Mouse (Mus musculus): ENCODE measurements around the gene Dgkg. TPM values are rescaled to one million over a fixed set of nuclear protein-coding genes. Genes with fewer than 3 reads are reported as not detected.
A peak's percentile ranks its signal among the peaks of the same experiment; 100 is the strongest.

The Dgkg gene
- total RNA-seq, 2 experiments from 2014 or later = 0.82 to 0.88 TPM

DNA sequence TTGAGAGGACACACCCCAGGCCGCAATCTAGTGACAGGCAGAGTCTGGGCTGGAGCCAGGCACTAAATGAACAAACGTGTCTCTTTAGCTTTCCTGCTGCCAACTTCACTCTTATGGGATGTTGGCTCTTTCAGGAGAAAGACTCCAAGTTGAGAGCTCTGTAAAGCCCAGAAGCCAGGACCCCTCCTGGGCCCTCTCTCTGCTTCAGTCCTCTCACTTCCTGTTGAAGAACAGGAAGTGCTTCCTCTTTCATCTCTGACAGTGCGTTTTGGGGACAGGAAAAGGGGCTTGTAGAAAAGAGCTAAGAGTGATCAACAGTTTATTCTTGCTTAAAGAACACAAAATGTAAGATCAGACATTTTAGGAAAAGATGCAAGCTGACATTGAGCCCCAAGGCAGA is 159.0 kb downstream of the Dgkg start:
- DNase-seq = no peak

DNA sequence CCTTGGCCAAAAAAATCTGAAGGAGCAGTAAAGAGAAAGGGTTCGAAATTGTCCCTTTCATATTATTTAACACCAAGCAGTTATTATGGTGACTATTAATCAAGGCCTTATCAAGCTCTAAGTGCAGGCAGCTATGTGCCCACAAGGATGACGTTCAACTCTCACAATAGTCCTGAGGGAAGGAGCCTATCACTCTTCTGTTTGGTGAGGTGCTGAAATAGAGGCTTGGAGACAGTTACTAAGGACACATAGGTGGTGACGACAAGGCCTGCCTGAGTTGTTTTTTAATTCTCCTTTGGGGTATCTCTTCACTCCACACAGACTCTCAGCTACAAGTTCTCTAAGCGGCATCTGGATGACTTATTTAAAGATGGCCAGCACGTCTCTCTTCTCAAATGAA is 161.8 kb downstream of the Dgkg start:
- no peak for DNase-seq

DNA sequence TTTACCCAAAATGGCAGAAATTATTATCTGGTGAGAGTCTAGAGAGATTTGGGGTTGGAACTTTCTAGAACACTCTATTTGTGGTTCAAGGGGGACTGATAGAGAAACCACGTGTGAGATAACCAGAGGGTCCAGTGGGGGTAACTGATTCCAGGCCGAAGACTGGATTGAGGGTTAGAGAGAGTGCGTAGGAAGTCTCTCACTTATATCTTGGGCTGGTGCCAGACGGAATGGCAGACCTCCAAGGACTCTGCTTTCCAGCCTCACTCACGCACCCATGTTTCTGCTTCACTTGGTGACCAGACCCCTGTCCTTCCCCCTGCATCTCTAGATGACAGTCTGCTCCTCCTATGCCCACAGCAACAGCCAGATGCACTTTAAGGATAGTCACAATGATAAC is 162.2 kb downstream of the Dgkg start:
- no peak for DNase-seq

DNA sequence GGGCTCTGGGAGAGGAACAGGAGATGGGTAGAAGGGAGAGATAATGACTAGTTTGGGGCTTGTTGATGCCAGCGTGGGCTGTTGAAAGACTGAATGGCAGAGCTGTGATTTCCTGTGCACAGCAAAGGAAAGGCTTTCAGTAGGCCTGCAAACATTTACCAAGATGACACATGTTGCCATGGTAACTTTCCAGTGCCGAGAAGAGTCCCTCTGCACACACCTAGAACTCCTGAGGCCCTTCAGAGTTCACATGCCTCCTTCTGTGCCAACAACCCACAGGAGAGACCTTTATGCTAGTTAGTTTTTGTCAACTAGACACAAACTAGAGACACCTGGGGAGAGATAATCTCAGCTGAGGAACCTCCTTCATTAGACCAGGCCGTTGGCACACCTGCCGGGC is 163.6 kb downstream of the Dgkg start:
- no peak for DNase-seq

DNA sequence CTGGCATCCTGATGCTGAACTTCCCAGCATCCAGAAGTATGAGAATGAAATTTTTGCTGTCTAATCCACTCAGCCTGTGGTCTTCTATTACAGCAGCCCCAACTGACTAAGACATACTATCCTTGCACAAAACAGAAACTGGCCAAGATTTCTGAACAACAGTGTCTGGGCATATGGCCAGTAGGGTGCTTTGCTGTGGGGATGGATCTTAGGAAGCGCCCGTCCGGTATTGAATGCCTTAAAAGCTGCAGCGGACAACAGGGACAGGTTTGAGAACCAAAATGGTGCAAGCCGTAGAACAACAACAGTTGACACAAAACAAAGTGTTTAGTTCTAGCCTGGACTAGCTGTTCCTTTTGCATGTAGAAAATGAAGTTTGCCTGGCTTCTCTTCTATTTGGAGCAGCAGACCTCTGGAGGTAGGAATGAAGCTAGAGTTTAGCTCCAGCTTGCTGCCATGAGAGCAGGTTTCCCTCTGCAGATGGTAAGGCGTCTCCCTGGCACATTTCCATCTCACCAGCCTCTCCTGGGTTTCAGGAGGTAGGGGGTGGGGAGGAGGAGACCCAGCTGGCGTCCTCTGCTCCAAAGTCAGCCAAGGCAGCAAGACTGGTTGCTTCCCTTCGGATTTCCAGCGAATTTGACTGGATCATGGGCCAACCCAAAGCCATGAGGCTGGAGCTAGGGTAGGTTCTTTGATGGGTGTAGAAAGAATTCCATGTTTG is 165.4 kb downstream of the Dgkg start:
- DNase-seq = no peak

DNA sequence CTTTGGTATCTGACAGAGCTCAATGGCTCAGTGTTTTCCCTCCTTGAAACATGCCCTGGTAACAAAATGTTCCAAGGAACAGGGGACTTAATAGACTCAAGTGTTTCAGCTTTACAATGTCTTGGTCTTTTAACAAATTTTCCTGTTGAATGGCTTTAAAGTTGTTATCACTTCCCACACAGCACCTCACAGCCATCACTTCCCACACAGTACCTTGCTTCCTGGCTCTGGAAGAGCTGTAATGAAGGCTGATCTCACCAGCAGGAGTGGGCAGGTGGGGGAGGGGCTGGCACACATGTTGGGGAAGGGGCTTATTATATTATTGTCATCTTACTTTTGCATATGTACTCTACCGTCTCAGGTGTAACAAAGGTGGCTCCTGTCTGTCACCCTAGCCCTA is 173.1 kb downstream of the Dgkg start:
- DNase-seq = no peak

DNA sequence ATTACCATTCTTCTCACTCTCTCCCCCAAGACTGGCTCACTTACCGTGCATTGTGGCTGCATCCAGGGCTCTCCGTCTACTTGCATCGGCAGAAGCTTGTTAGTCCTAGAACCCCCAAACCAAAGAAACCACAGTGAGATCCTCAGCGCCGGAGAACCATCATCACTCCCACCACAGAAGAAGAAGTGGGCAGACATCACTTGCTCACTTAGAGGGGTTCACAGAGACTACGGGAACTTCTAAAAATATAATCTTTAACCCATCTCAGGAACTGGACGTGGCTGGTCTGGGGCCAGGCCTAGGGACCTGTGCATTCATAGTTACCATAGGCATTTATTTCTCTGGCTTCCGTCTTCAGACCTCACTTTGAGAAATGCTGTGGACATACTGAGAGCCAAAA is 177.7 kb downstream of the Dgkg start:
- DNase-seq = no peak

DNA sequence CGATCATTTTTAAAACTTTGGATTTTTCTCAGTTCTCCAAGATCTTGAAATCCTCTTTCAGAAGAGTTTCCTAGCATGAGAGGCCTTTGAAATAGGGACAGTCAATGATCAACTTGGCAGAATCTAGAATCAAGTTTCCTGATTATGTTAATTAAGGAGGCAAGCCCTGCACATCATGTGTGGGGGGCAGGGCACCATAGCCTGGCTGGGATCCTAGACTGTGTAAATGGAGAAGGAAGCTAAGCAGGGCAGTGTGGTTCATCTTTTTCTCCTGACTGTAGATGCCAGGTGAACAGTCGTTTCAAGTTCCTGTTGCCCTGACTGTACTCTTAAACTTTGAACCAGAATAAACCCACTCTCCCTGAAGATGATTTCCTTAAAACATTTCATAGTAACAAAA is 185.3 kb downstream of the Dgkg start:
- no peak for DNase-seq

DNA sequence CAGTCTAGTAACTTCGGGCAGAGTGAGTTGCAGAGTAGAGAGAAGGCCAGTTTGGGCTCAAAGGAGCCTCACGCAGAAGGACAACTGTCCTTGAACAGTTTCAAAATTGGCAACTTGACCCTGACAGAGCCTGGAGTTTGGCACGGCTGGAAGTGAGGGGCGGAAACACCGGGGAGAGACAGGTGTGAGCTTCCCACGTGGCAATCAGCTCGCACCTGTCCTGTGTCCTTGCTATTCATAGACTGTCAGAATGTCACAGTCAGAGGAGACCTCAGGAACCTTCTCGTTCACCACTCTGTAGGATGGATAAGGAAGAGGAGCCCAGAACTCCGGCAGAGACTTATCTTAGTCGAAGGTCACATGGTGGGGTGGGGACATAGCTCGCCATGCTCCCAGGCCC is 187.6 kb downstream of the Dgkg start:
- DNase-seq = no peak

DNA sequence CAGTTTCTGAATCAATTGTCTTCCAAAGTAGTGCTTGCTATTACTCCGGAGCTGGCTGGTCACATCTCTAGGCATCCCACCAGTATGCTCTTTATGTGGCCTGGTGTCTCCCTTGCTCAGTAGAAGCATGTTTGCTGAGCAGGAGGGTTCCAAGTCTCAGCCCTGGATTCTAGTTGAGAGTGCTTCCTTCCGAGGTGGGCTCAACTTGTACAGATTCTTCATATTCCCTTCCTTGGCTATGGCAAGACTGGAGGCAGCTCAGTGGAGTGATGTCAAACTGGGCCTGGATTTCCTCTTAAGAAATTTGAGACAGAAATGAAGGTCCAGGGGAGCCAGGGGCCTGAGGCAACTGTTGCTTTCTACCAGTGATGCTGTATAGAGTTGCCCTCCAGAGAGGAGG is 189.9 kb downstream of the Dgkg start:
- no peak for DNase-seq

DNA sequence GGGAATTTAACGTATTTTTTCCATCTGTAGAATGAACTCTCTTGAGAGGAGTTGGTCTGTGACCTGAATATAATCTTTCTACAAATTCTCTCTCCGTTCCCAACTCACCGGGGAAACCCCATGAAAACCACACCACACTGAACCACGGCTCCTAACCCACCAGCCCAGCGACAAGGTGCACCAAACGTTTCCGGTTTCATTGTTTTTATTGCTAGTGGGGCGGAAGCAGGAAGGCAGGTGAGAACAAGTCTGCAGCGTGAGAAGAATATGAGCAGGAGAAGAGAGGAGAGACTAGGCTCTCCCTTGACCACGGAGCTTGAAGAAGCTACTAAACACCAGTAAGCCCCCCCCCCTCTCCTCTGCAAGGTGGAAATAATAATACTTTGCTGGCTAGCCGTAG is 190.6 kb downstream of the Dgkg start:
- DNase-seq = no peak

DNA sequence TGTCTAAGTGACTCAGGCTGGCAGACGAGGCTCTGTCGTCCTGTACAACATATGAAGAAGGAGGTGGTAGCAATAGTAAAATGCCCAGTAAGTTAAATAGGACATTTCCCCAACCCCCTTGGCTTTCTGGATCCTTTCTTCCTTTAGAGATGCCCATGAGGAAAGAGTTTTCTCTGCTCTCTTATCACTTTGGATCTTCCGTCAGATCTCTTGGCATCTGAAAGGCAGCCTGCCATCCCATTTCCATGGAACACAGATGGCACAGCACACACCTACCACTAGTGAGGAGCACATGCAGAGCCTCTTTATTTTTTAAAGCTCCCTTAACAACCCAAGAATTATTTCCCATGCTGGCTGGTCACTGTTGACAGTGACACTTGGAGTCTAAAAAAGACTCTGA is 194.8 kb downstream of the Dgkg start:
- no peak for DNase-seq

DNA sequence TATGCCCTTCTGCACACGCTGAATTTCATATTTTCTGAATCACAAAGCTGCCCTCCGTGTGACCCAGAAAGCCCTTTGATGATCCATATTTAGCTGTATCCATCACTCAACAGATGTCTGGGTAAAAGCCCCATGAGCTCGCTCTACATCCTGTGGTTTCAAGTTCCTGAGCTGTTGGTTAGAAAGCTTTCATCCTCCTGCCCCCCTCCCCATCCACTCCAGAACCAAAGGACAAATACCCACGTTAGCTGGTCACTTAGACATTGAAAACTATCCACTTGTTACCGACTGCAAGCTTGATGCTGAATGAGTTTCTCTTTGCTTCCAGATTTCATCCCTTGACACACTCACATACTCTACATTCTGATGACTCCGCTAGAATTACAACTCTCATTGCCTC is 195.3 kb downstream of the Dgkg start:
- DNase-seq = no peak

DNA sequence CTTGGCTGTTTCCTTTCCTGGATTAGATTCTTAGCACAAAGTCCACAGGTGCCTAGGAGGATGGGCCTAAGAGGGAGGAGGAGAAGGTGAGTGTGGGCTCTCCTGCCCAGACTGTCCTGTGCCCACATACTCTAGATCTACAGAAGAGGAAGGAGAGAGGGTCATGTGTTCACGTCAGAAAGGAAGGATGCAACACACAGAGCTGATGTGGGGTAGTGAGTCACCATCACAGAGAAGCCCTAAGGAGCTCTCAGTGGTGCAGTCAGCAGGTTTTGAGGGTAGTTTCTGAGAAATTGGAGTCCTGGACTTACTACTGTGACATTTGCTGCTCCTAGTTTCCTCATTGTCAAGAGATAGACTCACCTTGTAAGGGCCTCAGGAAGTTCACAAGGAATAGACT is 196.1 kb downstream of the Dgkg start:
- no peak for DNase-seq

DNA sequence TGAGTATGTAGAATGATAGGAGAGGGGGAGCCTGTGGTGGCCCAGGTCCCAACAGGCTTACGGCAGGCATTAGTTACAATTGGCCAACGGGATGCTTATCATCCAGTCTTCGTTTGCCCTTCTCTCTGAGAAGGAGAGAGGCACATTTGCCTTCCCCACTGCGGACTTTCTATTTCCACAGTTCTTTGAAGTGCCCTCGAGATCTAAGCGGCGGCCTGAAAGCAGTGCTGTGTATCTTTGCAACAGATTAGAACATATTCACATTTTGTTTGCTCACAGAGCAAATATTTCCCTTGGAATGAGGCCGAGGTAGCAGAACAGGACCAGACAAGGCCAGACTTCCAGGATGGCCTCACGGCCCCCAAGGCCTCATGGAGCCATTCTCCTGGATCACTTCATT is 204.9 kb downstream of the Dgkg start:
- DNase-seq = no peak

DNA sequence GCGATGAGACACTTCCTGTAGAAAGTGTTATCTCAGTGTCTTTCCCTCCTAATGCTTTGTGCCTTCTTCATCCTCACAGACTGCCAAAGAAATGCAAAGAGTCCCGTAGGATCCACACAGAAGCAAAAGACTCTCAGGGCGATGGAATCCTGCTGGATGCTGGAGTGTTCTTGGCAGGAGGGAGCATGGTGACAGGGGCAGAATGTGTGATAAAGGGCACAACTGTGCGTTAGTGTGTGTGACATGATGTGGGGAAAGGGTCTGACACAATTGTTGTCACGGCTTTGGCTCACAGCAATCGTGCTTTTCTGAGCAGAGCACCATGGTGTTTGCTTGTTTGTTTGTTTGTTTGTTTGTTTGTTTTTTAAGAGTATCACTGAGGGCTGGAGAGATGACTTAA is 208.9 kb downstream of the Dgkg start:
- no peak for DNase-seq

DNA sequence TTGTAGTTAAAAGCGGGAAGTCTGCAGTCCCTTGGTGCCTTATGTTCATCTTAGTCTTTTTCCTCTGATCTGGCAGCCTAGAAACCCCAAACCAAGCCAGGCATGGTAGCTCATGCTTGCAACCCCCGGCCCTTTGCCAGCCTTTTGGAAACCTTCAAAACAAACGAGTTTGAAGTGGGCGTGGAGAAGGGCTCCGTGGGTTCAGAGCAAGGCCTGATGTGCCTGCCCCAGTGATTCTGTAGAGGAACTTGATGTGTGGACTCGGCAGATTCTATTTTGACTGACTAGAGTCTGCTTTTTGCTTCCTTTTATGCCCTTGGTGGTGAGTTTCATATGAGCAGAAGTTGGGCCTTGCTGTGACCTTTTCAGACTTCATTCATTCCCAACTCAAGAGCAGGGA is 212.2 kb downstream of the Dgkg start:
- no peak for DNase-seq

DNA sequence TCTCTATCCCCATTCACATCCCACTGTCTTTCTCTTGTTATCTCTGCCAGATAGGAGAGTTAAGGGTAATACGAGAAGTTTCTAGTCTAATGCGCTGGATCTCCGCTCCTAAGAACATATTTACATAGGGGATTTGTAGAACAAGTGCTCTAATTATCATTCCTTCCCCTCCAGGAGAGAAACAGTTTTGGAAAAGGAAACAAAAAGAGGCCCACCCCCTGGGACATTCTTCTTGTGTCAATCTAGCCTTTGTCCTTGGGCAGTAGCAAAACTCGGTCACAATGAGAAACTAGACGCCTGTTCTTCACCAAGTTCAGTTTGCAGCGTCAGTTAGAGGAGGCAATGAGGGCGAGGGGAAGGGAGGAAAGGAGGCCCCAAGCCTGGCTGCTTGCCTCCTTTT is 214.8 kb downstream of the Dgkg start:
- no peak for DNase-seq

DNA sequence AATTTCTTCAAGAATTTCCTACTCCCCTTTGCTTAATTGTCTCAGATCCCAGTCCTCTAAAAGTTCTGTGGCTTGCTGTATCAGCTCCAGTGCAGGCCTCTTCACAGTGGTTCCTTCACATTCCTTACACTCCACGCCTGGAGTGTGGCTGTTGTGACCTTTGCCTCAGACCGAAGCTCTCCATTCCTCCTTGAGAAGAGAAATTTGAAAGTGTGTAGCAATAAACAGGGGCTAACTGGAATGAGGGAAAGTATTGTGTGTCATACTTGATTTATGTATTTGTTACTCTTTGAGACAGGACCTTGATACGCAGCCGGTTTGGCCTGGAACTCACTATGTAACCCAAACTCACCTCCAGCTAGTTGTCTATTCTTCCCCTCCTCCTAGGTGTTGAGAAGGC is 215.7 kb downstream of the Dgkg start:
- no peak for DNase-seq

DNA sequence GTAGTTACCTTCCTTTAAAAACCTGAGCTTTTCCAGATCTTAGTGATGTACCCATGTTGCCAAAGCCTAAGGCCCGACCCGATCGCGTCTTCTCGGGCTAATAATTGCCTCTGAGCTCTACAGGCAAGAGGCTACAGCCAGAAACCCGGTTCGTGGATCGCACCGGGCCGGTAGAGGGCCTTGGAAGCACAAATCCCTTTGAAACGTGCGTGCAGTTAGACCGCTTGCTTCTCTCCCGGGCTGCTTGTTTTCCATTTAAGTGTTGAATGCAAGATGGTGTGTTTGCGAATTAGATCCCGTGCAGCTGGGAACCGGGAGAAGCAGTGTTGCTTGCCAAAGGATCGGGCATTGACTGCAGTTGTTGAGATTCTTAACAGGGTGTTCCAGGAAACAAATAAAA is 216.8 kb downstream of the Dgkg start:
- DNase-seq = peak; percentile 45

DNA sequence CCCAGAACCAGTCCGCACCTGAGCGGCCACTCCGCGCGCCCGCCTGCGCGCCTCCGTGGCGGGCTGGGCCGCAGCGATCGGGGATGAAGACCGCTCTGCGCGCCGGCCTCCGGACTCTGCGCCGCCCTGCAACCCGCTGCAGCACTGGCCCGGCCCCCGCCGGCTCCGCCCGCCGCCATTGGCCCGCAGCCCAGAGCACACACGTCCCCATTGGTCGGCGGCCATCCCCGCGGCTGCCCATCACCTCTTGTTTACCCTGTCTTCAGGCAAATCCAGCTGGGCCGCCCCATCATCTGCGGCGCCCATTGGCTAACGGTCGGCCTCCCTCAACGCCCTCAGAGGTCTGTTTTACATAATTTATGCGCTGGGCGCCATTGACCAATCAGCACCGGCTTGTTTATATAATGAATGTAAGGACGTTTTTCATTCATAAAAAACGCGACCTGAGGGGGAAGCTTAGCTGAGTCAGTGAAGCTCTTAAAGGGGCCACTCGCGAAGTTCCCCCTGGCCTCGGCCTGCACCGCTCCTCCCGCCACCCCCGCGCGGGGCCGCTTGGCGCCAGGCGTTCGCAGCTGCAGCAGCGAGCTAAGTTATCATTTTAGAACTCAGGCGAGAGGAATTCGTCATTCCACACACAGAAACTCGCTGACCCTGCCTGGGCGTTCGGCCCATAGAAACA is 217.4 kb downstream of the Dgkg start, which contains the start of gene Etv5:
Etv5 (minus strand) TSS at position 221 of the 679 bp plus-strand sequence.
- peak; percentile 99 for DNase-seq

DNA sequence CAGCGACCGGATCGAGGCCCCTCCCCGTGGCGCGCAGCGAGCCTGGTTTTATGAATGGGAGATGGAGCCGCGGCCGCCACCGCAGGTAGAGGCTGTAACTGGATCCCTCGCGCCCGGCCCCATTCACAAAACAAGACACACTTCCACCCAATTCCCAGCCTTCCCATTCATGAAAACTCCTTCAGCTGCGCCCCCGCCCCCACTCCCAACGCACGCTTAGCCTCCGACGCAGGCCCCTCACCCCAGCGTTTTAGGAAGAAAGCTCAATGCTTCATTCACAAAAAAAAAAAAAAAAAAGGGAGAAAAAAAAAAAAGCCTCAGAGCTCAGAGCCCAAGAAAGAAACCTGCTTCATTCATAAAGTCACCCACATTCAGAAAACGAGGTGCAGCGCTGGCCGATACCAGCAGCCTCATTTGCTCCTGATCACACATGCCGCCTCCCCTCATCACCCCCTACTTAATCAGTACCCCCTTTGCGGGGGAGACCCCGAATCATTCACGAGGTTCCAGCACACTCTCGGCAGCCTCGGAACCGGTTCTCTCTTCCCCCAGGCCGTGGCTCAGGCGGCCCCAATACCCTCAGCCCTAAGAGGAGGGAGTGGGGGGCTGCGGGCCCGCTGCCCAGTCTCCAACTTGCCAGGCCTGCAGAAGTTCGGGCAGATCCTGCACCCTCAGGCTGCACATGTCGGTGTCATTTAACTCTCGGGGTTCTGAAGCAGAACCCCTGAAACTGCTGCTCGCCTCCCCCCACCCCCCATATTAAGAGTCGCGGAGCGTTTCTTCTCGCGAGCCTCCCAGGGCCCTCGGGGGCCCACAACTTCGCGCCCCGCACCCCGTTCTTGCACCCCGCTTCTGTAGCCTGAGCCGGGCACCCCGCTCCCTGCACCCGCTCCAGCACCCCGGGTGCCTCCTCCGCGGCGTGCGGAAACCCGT is 218.3 kb downstream of the Dgkg start:
- DNase-seq = peak; percentile 64

DNA sequence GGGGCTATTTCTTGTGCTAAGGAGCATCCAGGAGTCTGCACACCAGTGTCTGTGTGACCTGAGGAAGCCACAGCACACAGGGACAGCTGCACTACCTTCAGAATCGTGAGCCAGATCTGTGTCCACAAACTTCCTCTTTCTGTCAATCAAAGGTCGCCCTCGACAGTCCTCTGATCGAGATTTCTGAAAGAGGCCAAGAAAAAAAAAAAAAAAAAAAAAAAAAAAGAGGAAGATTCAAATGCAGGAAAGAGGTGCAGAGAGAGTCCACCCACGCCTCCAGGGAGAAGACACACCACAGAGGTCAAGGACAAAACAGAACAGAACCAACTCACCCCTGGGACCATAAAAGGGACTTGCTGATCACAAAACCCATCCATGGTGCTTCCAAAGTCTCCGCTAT is 220.9 kb downstream of the Dgkg start:
- no peak for DNase-seq

All from gastrocnemius, postnatal 10 days (tissue).